ENCODE assay signal across 25 mouse cellular contexts in genomic region chr3:20229027-20229426, GRCm38 (mm10). TPM values are rescaled to one million over a fixed set of nuclear protein-coding genes. Genes with fewer than 3 reads are reported as not detected.
"Had no signal": no experiment of that assay in that cellular context is flagged by ENCODE, and none has a peak within 500 bp of the region (broad histone marks: within the 10 kb centered on the region; RNA-seq: fewer than 3 reads in every experiment).

No protein-coding gene starts in this region.

- H3K9me3 ChIP-seq: lung, embryonic 15.5 days; midbrain, embryonic 10.5 days; midbrain, embryonic 12.5 days; neural tube, embryonic 13.5 days; neural tube, embryonic 15.5 days; stomach, embryonic 15.5 days had no signal

- H3K4me3 ChIP-seq: lung, embryonic 15.5 days; midbrain, embryonic 10.5 days; midbrain, embryonic 12.5 days; myocyte; neural tube, embryonic 13.5 days; neural tube, embryonic 15.5 days; stomach, embryonic 15.5 days had no signal

- H3K4me1 ChIP-seq: lung, embryonic 15.5 days; midbrain, embryonic 10.5 days; midbrain, embryonic 12.5 days; neural tube, embryonic 13.5 days; neural tube, embryonic 15.5 days; stomach, embryonic 15.5 days had no signal

- H3K36me3 ChIP-seq: lung, embryonic 15.5 days; midbrain, embryonic 10.5 days; midbrain, embryonic 12.5 days; neural tube, embryonic 13.5 days; neural tube, embryonic 15.5 days; stomach, embryonic 15.5 days had no signal

- DNase-seq: liver, postnatal 0 days; lung, adult 2 months; lung, postnatal 14 days; lung, postnatal 36 days; midbrain, embryonic 14.5 days; retina, postnatal 1 day; right cerebral cortex, adult 18-20 months; right cerebral cortex, postnatal 25 days; thymus, adult 2 months; thymus, postnatal 25 days; thymus, postnatal 4 days had no signal

- ATAC-seq: liver, postnatal 0 days; lung, postnatal 0 days; midbrain, embryonic 16.5 days had no signal

- H3K9ac ChIP-seq: liver, postnatal 0 days; lung, embryonic 15.5 days; midbrain, embryonic 12.5 days; neural tube, embryonic 13.5 days; neural tube, embryonic 15.5 days; stomach, embryonic 15.5 days had no signal

- H3K4me2 ChIP-seq: lung, embryonic 15.5 days; midbrain, embryonic 12.5 days; neural tube, embryonic 13.5 days; neural tube, embryonic 15.5 days; stomach, embryonic 15.5 days had no signal

- H3K27ac ChIP-seq: lung, embryonic 15.5 days; macrophage; midbrain, embryonic 10.5 days; midbrain, embryonic 12.5 days; neural tube, embryonic 13.5 days; neural tube, embryonic 15.5 days; stomach, embryonic 15.5 days; stomach, postnatal 0 days had no signal

- H3K27me3 ChIP-seq: lung, embryonic 15.5 days; midbrain, embryonic 12.5 days; neural tube, embryonic 13.5 days; neural tube, embryonic 15.5 days; stomach, embryonic 15.5 days had no signal

RNA-seq across cellular contexts. Expression of gene Cpa3, which starts 13.0 kb away (rescaled TPM):
- polyA plus RNA-seq: midbrain, embryonic 10.5 days; myocyte had no signal

RNA-seq across cellular contexts. Expression of gene Cpb1, which starts 46.5 kb away (rescaled TPM):
- total RNA-seq: megakaryocyte, adult 5-6 weeks; megakaryocyte-erythroid progenitor cell, adult 5-6 weeks had no signal
- polyA plus RNA-seq: liver, postnatal 0 days; macrophage; midbrain, embryonic 12.5 days; midbrain, embryonic 14.5 days; myocyte; neural tube, embryonic 11.5 days; thymus, adult 2 months had no signal
